Mouse (Mus musculus): ENCODE data around the gene Dlx4. TPM values are rescaled to one million over a fixed set of nuclear protein-coding genes. Genes with fewer than 3 reads are reported as not detected.

Dlx4 gene
- polyA plus RNA-seq, 1 experiment from 2014 or later: 0.40 TPM

Other genes with a start within 250 kb of the Dlx4 start
- 191 and 221 TPM in 2 replicates for gene Col1a1, start 210.0 kb downstream of the Dlx4 start, polyA plus RNA-seq (2014; fragmentation: Nextera tagmentation; extraction: Ambion mirVana)
- gene Hils1, start 178.7 kb downstream of the Dlx4 start, polyA plus RNA-seq (2014; fragmentation: Nextera tagmentation; extraction: Ambion mirVana): not detected in 2 replicates
- 0.22 and 0.30 TPM in 2 replicates for gene Sgca, start 169.9 kb downstream of the Dlx4 start, polyA plus RNA-seq (2014; fragmentation: Nextera tagmentation; extraction: Ambion mirVana)
- 21.9 and 27.9 TPM in 2 replicates for gene Ppp1r9b, start 155.2 kb downstream of the Dlx4 start, polyA plus RNA-seq (2014; fragmentation: Nextera tagmentation; extraction: Ambion mirVana)
- 55.8 and 57.8 TPM in 2 replicates for gene Samd14, start 136.4 kb downstream of the Dlx4 start, polyA plus RNA-seq (2014; fragmentation: Nextera tagmentation; extraction: Ambion mirVana)
- 14.9 and 15.2 TPM in 2 replicates for gene Pdk2, start 104.9 kb downstream of the Dlx4 start, polyA plus RNA-seq (2014; fragmentation: Nextera tagmentation; extraction: Ambion mirVana)
- gene Itga3, start 69.5 kb downstream of the Dlx4 start, polyA plus RNA-seq (2014; fragmentation: Nextera tagmentation; extraction: Ambion mirVana): 4.0 and 4.6 TPM in 2 replicates
- 0.63 and 0.68 TPM in 2 replicates for gene Dlx3, start 26.1 kb downstream of the Dlx4 start, polyA plus RNA-seq (2014; fragmentation: Nextera tagmentation; extraction: Ambion mirVana)
- not detected in 2 replicates for gene Tac4, start 115.3 kb upstream of the Dlx4 start, polyA plus RNA-seq (2014; fragmentation: Nextera tagmentation; extraction: Ambion mirVana)
- 65.4 and 72.5 TPM in 2 replicates for gene Kat7, start 164.0 kb upstream of the Dlx4 start, polyA plus RNA-seq (2014; fragmentation: Nextera tagmentation; extraction: Ambion mirVana)
- gene Fam117a, start 190.8 kb upstream of the Dlx4 start, polyA plus RNA-seq (2014; fragmentation: Nextera tagmentation; extraction: Ambion mirVana): 41.3 and 44.9 TPM in 2 replicates
- gene Slc35b1, start 238.4 kb upstream of the Dlx4 start, polyA plus RNA-seq (2014; fragmentation: Nextera tagmentation; extraction: Ambion mirVana): 78.8 and 86.8 TPM in 2 replicates

All from liver, embryonic 11.5 days (tissue).